In the genomic region with DNA sequence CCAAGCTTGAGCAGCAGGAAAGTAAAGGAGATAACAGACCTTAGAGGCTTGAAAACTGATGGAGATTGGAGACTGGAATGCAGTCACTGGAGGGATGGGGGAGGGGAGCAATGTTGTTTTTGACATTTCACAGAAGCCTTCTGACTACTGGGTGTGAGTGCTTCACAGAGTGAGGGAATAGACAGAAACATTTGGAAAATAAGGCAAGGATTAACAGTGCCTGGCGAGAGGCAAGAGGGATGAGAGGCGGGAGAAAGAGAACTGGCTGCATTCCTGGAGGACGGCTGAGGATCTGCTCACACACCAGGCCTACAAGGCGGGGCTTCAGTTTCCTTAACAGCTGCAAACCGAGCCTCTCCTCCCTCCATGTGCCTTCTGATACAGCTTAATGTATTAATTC, we compare ENCODE assay signal across 8 mouse cellular contexts. TPM values are rescaled to one million over a fixed set of nuclear protein-coding genes. Genes with fewer than 3 reads are reported as not detected.
A peak's percentile ranks its signal among the peaks of the same experiment; 100 is the strongest.
DNase-seq lines count a peak whose midpoint lies in the region; ATAC-seq and TF ChIP-seq lines count a peak whose summit lies in the region.
"Had no signal": no experiment of that assay in that cellular context is flagged by ENCODE, and none has a peak within 500 bp of the region (broad histone marks: within the 10 kb centered on the region; RNA-seq: fewer than 3 reads in every experiment).

No protein-coding gene starts in this region.

- H3K4me2 ChIP-seq in forebrain, postnatal 0 days (ENCODE audit: low read depth), result no peak overlapping the region
- H3K4me2 ChIP-seq in intestine, embryonic 16.5 days (ENCODE audit: low read depth, low read length), result no peak overlapping the region
- H3K4me2 ChIP-seq: neural tube, embryonic 13.5 days had no signal

- TF ChIP-seq CTCF in forebrain, postnatal 0 days (IDR thresholded peaks at IDR 0.05; ENCODE audit: low read depth), result no peak

- H3K9ac ChIP-seq in forebrain, postnatal 0 days, result no peak overlapping the region
- no peak overlapping the region for H3K9ac ChIP-seq in intestine, embryonic 16.5 days (ENCODE audit: low read depth, low read length)
- H3K9ac ChIP-seq: neural tube, embryonic 13.5 days had no signal

- no peaks in the 10 kb centered on the region for H3K9me3 ChIP-seq in forebrain, postnatal 0 days (ENCODE audit: low read length)
- no peaks in the 10 kb centered on the region for H3K9me3 ChIP-seq in intestine, embryonic 16.5 days (ENCODE audit: control insufficient read depth, low read length)
- H3K9me3 ChIP-seq: neural tube, embryonic 13.5 days had no signal

- H3K4me3 ChIP-seq in forebrain, postnatal 0 days (ENCODE audit: low read depth, low read length), result no peak overlapping the region
- H3K4me3 ChIP-seq in intestine, embryonic 16.5 days (ENCODE audit: low read length), result no peak overlapping the region
- H3K4me3 ChIP-seq: neural tube, embryonic 13.5 days had no signal

- peak; percentile 88 for ATAC-seq in forebrain, postnatal 0 days
- ATAC-seq in intestine, embryonic 16.5 days, result peak; percentile 81

- no peak overlapping the region for H3K27ac ChIP-seq in forebrain, postnatal 0 days (ENCODE audit: low read depth, low read length)
- H3K27ac ChIP-seq in intestine, embryonic 16.5 days (ENCODE audit: low read length), result no peak overlapping the region
- H3K27ac ChIP-seq: neural tube, embryonic 13.5 days had no signal

- 20% methylated on average over 5 of the region's 5 CpGs for WGBS in forebrain, postnatal 0 days
- whole genome bisulfite sequencing in intestine, embryonic 16.5 days, result 15% methylated on average over 5 of the region's 5 CpGs

- no peaks in the 10 kb centered on the region for H3K36me3 ChIP-seq in forebrain, postnatal 0 days (ENCODE audit: insufficient read depth)
- no peaks in the 10 kb centered on the region for H3K36me3 ChIP-seq in intestine, embryonic 16.5 days (ENCODE audit: control insufficient read depth, insufficient read depth, low read length)
- H3K36me3 ChIP-seq: neural tube, embryonic 13.5 days had no signal

- H3K27me3 ChIP-seq in forebrain, postnatal 0 days (ENCODE audit: insufficient read depth, low read length), result no peaks in the 10 kb centered on the region
- H3K27me3 ChIP-seq in intestine, embryonic 16.5 days (replicated peaks; ENCODE audit: control insufficient read depth, insufficient read depth, low read length), result no peaks in the 10 kb centered on the region
- H3K27me3 ChIP-seq: neural tube, embryonic 13.5 days had no signal

- no peaks in the 10 kb centered on the region for H3K4me1 ChIP-seq in forebrain, postnatal 0 days (ENCODE audit: insufficient read depth)
- H3K4me1 ChIP-seq in intestine, embryonic 16.5 days (ENCODE audit: control insufficient read depth, insufficient read depth, low read length), result peaks cover 4% of the 10 kb centered on the region; the same call in 1 of the 2 replicates

- DNase-seq in left cerebral cortex, adult 18-20 months (ENCODE audit: low spot score in 2 of 2), result peak; percentile 46 to 55
- DNase-seq in left cerebral cortex, adult 11 months (ENCODE audit: low spot score), result no peak
- DNase-seq in forebrain, postnatal 0 days, result peak; percentile 73
- peak; percentile 27 for DNase-seq in right cerebral cortex, postnatal 4 days
- DNase-seq in adrenal gland, adult 8-10 months, result no peak
- no peak for DNase-seq in cerebellum, adult 18-20 months

RNA-seq across cellular contexts. Expression of a gene that starts 11.0 kb away (rescaled TPM):
- total RNA-seq in left cerebral cortex, adult 18-20 months (2021), result 10 to 100 TPM; 31.4 to 39.0 TPM
- 9.0 and 10.9 TPM in 2 replicates for total RNA-seq in forebrain, postnatal 0 days (2014; rRNA removed)
- 4.3 and 6.3 TPM in 2 replicates for polyA plus RNA-seq in forebrain, postnatal 0 days (2015; fragmentation: Nextera tagmentation; extraction: Ambion mirVana)
- polyA plus RNA-seq in intestine, embryonic 16.5 days (2015; fragmentation: Nextera tagmentation; extraction: Ambion mirVana), result 0.22 and 0.28 TPM in 2 replicates
- total RNA-seq in adrenal gland, adult 8-10 months (2022), result 1 to 10 TPM; 1.2 to 5.7 (median 4.7) TPM

Comparison
In these comparisons a context has a peak if more than half of its experiments do, and no peak if none do; other contexts are left out.
1. DNase-seq: peak in left cerebral cortex, adult 18-20 months (2 of 2), forebrain, postnatal 0 days (single experiment) and right cerebral cortex, postnatal 4 days (single experiment); none in left cerebral cortex, adult 11 months (single experiment), adrenal gland, adult 8-10 months (single experiment) and cerebellum, adult 18-20 months (0 of 2).